Mouse (Mus musculus) heart, postnatal 4 days (tissue): ENCODE measurements around the gene Dennd4b. TPM values are rescaled to one million over a fixed set of nuclear protein-coding genes. Genes with fewer than 3 reads are reported as not detected.
"Not testable (repeated sequence)": the region's sequence is repeated elsewhere in the genome, so short reads cannot be mapped to it uniquely, and the experiment has no call there.

ENCODE experiments used
- DNase-seq: peaks from one replicate; pipeline ENCODE4 v3.0.0; 2021
- total RNA-seq, 2 experiments: library from RNA; stranded (reverse); gene quantifications; 2 replicates each; pipeline ENCODE4 v1.2.3; 2021

The Dennd4b gene
- total RNA-seq, 2 experiments from 2014 or later: 22.2 to 22.3 TPM

DNA sequence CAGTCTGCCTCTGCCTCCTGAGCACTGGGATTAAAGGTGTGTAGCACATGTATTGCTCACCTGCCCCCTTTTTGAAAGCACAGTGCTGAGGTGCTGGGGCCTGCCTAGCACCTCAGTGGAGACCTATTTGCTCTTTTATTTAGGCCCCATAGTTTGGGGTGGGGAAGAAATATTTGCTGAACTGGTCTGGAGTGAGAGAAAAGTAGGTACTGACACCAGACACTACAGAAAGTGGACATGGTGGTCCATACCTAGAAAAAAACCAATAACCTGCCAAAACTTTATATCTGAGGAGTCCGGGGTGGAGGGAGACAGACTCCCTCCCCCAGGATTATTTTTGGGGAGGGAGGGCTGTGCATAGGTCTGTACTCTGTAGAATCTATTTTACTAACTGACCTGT, 11.8 kb upstream of the Dennd4b start:
- not testable (repeated sequence) for DNase-seq

DNA sequence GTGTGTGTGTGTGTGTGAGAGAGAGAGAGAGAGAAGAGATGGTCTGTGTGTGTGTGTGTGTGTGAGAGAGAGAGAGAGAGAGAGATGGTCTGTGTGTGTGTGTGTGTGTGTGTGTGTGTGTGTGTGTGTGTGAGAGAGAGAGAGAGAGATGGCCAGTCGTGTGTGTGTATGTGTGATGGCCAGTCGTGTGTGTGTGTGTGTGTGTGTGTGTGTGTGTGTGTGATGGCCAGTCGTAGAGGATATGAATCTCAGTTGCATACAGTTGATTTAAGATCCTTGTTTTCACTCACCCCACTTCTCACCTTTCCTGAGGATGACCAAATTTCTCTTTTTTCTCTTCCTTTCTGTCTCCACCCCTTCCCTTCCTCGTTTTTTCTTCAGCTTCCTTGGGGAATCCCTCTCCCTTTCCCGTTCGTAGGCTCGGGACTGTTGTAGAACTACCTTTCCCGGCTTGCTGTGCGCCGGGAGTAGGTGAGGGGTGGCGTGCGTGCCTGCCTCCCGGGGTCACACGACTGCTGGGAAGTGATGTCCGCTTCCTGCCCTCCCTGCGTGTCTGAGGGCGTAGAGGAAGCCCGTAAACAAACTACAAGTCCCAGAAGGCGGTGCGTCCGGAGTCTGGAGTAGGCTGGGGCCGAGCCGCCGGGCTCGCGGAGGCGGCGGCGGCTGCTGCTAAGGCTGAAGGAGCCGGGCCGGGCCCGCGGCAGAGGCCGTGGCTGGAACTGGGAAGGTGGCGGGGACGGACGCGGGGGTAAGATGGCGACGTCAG, 11.1 kb upstream of the Dennd4b start, which contains the start of gene Crtc2:
Gene Crtc2 (plus strand): TSS at position 511 of the 766 bp plus-strand sequence.
- peak; percentile 95 for DNase-seq

DNA sequence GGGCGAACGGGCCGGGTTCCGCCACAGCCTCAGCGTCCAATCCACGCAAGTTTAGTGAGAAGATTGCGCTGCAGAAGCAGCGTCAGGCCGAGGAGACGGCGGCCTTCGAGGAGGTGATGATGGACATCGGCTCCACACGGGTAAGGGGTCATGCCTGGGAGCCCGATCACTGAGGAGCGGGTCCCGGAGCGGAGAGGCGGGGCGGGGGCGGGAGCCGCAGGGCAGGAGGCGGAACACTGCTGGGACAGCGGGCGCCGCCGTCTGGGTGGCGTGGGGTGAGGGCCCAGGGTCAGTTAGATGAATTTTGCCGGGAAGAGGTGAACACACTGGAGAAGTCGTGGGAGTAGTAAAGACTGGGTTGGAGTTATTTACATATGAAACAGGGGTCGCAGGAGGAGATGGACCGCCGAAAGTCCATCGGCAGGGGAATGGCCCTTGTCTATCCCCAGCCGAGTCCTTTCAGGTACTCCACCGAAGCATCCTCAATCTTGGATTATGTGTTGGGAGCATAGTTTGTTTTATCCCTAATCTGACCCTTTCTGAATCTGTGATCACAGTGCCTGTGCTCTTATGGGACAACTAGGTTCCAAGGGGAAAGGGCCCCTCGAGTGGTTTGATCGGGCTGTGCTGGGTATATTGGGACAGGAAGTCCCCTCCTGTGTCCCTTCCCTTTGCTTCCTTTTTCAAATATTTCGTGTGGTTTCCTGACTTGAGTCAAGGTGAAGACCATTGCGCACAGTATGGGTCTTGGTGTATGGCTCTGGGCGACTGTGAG, 10.4 kb upstream of the Dennd4b start:
- DNase-seq: no peak

DNA sequence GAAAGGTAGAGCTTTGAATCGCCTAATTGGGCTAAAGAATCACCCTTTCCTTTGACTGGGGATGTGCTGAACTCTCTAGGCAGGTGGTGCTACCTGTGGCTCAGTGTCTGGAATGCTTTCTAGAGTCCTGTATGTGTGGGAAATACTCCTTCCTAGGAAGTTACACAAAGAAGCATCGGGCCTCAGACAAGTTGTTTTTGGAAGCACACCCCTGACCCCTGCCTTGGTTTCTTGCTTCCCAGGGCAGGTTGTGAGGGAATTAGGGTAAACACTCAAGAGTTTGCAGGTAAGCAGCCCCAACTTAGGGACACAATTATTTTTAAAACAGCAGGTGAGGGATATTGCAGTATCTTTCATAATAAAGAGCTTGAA, 9.8 kb upstream of the Dennd4b start:
- DNase-seq: no peak

DNA sequence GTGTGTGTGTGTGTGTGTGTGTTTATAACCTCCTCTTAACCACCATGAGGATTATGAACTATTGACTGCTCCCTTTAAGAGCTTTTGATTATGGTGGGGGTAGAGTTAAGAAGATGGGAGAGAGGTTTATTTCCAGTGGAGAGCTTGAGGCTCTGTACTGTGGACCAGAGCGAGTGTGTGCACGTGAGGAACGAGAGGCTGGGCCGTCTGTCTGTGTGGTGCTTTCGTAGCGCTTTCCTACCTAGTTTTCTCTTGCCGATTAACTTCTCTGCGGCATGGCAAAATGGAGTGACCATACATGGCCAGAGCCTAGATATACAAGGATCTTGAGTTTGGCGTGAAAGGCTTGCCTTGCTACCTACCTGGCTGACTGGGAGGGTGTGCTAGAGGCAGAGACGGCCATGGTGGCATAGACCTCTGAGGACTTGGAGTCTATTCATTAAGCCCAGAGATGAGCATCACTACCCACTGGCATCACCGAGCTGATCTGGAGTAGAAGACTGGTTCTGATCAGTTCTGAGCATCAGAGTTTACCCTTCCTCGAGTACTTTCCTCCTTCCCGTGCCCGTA, 9.1 kb upstream of the Dennd4b start:
- no peak for DNase-seq

DNA sequence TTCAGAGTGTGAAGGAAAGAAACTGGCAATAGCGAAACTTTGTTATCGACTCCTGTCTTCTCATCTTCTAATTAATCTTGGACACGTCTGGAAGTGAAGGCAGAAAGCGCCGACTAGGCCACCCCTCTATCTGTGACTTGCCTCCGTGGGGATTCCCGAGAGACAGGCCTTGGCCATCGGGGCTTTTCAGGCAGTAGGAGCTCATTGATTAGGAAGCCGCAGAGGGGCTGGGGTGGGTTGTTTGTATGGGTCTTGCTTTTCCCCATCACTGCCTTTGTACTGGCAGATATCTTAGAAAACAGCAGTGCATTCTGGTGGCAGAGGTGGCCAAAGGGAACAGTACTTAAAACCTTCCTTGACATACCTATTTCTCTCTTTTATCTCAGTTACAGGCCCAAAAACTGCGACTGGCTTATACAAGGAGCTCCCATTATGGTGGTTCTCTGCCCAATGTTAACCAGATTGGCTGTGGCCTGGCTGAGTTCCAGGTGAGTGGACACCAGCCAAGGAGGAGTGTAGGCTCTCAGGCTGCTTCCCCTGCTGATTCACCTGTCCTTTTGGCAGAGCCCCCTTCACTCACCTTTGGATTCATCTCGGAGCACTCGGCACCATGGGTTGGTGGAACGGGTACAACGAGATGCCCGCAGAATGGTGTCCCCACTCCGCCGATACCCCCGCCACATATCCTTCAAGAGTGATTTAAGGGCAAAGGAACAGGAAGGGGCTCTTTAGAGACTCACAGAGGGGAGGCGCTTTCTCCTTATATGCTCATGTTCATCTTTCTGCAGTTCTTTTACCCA, 8.1 kb upstream of the Dennd4b start:
- DNase-seq: no peak

DNA sequence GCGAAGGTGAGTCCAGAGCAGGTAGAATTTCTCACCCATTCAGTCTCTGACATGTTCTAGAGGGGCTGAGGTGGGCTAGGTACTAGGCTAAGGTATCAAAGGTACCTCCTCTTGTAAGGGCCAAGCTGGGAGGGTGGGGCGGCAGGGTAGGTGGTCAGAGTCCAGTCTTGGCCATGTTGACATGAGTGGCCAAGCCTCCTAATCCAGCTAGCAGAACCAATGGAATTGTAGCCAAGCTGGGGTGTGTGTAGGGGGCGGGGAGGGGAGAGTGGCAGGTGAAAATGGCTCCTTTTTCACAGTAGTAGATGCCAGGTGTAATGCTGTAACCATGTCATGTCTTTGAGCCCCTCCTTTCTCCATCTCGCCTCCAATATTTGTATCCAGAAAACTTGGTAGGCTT, 6.5 kb upstream of the Dennd4b start:
- no peak for DNase-seq

DNA sequence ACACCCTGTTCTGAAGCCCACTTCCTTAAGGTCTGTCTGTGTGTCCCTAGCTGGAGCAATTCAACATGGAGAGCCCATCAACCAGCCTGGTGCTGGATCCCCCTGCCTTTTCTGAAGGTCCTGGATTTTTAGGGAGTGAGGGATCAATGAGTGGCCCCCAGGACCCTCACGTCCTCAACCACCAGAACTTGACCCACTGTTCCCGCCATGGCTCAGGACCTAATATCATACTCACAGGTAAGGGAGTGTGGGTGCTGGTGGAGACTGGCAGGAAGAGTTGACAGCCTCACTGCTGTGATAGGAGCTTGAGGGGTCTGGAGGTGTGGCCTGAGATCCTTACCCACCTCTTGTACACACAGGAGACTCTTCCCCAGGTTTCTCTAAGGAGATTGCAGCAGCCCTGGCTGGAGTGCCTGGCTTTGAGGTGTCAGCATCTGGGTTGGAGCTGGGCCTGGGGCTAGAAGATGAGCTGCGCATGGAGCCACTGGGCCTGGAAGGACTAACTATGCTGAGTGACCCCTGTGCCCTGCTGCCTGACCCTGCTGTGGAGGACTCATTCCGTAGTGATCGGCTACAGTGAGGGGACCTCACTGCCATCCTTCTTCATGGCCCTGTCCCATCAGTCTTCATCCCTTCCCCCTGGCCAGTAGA, 1.7 kb upstream of the Dennd4b start:
- DNase-seq: no peak

DNA sequence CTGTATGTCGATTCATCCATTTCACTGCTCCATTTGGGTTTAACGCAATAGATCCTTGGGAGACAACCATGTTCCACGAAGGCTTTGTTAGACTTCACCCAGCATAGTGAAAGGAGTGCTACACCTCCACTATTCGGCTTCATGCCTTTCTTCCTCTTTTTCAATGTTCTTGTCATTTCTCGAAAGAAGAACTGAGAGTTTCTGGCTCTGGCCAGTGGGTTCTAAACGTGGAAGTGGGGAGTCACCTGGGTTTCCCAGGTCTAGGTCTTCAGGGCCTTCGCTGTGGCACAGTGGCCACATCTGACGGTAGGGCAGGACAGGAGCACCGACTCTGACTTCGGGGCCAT, 325 bp upstream of the Dennd4b start:
- no peak for DNase-seq

DNA sequence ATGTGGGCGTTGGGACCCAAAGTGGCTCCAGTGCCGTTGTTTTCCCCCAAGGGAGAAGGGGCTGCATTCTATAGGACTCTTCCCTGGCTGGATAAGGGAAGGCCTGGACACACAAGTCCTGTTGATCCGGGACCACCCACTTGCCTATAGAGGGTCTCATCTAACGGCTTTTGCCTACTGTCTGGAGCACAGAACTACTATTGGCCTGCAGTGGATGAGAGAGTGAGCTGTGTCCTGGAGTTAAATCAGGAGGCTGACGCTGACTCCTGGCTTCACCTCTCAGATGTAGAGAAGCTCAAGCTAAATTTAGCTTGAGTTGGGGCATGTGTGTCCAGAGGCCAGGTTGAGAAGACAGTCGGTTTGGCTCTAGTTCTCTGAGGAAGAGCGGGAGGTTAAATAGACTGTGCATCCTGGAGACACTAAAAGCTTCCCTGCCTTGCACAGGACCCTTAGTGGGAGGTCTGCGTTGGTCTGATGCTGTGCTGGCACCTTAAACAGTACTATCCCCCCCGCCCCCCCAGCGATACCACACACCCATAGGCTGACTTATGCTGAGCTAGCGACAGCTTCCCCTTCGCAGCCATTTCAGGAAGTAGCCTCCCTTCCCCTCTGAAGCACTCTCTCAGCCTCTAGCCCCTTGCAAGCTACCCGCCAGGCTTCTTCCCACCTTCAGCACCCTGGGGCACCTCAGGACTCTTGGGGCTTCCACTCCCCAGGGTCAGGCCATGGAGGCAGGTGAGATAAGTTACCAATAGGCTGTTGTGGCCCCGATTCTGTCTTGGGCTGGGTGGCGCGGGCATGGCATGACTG, 1.2 kb downstream of the Dennd4b start:
- DNase-seq: peak; percentile 26

DNA sequence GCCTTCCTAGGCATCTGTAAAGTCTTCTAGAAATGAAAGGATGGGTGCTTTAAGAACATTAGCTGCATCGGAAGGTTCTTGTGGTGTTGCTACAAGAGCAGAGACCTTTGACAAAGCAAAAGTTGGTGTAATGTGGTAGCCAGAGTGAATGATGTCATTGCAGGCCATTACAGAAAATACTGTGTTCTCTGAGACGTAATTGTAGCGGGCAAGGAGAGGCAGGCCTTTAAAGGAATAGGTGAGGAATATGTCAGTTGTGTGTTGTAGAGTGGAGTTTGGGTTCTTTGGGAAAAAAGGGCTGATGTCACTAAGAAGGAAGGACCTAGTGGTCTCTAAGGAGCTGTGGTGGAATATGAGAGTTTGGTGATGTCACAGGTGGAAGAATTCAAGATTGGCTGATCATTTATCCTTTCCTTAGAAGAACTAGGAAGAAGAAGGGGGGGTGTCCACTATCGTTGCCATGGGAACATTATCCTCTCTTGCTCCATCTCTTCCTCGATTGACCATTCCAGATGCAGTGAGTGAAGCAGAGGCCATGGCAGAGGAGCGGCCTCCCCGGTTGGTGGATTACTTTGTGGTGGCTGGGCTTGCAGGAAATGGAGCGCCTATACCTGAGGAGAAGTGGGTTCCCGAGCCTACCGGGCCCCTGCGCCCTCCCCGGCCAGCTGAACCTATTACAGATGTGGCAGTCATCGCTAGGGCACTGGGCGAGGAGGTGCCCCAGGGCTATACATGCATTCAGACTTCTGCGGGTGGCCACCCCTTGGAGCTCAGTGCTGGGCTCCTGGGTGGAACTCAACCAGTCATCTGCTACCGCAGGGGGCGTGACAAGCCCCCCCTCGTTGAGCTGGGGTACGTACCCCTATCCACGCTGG, 2.2 kb downstream of the Dennd4b start:
- no peak for DNase-seq

DNA sequence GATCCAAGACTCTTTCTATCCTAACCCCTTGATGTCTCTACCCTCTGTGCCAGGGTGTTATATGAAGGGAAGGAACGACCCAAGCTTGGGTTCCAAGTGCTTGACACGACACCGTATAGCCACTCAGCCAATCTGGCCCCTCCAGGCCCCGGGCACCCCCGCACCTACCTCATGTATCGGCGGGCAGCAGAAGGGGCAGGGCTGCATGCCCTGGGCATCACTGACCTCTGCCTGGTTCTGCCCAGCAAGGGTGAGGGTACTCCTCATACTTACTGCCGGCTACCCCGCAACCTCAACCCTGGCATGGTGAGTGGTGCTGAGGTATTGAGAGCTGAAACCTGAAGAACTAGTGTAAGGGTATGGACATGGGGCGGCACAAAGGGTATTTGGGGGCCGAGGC, 3.2 kb downstream of the Dennd4b start:
- DNase-seq: no peak

DNA sequence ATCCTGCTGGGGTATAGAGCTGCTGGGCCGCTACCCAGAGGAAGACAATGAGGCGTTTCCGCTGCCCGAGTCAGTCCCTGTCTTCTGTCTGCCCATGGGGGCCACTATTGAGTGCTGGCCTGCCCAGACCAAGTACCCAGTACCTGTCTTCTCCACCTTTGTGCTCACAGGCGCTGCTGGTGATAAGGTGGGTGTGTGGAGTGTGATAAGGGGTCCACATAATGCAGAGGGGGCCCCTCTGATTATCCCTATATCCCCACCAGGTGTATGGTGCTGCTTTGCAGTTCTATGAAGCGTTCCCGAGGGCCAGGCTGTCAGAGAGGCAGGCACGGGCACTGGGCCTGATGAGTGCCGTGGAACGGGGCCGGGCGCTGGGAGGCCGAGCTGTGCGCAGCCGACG, 4.0 kb downstream of the Dennd4b start:
- DNase-seq: no peak

DNA sequence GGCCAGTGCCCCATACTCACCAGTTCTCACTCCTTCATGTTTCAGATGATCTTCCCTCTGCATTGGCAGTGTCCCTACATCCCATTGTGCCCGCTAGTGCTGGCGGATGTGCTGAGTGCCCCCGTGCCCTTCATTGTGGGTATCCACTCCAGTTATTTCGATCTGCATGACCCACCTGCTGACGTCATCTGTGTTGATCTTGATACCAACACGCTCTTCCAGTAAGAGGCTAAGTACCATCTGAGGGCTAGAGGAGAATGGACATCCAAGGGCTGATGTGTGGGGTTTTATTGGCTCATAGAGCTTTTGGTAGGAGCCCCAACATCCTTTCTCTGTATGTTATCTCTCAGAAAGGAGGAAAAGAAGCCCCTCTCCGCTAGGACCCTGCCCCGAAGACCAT, 5.8 kb downstream of the Dennd4b start:
- DNase-seq: no peak

DNA sequence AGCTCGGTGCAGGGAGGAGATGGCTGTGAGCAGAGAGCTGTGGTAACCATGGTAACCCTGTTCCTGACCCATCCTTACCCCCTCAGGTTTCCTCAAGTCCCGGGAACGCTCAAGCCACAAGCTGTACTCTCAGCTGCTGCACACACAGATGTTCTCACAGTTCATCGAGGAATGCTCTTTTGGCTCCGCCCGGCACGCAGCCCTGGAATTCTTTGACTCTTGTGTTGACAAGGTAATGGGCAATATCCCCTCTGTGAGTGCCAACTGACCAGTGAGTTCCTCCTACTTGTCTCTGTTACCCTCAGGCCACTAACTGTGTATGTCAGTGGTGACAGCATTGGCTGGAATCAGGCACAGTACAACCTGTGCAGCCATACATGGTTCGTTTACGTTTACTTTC, 7.2 kb downstream of the Dennd4b start:
- DNase-seq: no peak

DNA sequence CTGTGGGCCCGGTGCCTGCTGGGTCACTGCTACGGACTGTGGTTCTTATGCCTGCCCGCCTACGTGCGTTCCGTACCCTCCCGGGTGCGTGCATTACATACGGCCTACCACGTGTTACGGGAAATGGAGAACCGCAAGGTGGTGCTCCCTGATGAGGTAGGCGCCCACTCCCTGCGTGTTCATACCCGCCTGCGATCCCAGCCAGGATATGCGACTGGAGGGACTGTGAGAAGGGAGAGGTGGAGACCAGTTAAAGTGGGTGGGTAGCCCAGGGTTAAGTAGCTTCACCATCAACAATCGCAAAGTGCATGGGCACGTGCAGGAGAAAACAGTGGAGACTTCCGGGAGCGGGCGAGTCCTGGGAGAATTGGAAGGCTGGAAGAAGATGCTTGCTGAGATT, 8.9 kb downstream of the Dennd4b start:
- DNase-seq: no peak

DNA sequence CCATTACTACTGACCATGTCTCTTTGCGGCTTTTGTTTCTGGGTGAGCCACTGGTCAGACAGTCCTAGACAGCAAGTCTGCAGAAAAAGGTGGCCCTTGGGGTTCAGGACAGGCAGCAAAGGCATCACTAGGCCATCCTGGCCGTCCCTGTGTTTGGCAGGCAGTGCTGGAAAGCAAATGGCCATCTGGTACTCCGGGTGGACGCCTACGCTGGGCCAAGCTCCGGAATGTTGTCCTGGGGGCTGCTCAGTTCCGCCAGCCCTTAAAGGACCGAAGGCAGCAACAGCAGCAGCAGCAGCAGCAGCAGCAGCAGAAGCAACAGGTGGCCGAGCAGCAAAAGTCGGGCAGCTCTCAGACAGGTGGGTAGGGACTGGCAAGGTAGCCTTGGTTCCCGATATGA, 10.3 kb downstream of the Dennd4b start:
- DNase-seq: no peak

DNA sequence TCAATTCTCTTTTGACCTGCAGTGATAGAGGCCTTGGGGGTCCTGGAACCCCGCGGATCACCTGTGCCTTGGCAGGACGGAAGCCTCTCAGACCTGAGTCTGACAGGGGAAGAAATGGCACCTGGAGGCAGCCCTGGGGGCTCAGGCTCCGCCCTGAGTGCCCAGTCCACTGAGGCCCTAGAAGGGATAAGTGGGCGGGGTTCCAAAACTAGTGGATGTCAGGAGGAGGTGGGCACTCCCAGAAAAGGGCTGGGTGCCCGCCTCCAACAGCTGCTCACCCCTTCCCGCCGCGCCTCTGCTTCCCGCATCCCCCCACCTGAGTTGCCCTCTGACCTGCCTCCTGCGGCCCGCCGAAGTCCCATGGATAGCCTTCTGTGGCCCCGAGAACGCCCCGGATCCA, 11.9 kb downstream of the Dennd4b start:
- DNase-seq: no peak

DNA sequence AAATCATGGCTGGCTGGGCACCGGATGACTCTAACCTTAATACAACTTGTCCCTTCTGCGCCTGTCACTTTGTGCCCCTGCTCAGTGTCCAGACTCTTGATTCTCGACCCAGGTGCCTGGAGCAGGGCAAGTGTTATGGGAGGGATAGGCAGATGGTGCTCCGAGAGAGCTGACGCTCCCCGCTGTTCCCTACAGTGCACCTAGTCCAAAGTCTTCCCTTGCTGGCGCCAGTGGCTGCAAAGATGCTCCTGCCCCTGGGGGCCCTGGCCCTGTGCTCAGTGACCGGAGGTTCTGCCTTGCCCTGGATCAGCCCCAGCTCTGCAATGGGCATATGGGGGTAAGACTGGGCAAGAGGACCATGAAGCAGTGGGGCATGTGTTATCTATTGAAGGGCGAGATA, 12.8 kb downstream of the Dennd4b start:
- DNase-seq: no peak

DNA sequence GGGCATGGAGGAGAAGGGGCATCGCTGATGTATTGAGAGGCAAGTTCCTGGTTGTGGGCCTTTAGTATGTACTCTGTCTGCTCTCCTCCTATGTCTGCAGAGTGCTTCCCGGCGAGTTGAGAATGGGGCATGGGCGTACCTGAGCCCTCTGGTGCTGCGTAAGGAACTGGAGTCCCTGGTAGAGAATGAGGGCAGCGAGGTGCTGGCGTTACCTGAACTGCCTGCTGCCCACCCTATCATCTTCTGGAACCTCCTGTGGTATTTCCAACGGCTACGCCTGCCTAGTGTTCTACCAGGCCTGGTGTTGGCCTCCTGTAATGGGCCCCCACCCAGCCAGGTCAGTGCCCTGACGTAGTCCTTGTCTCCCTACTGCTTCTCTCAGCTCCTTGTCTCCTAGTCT, 13.2 kb downstream of the Dennd4b start:
- no peak for DNase-seq

DNA sequence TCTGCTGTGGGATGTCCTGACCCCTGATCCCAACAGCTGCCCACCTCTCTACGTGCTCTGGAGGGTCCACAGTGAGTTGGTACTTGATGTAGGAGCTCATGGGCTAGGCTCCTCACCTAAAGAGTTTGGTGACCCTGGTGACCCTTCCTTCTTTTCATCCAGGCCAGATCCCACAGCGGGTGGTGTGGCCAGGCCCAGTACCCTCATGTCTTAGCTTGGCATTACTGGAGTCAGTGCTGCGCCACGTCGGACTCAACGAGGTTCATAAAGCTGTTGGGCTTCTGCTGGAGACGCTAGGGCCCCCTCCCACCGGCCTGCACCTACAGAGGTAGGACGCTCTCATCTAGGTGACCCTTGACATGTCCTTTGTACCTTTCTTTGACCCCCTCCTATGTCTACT, 14.2 kb downstream of the Dennd4b start:
- DNase-seq: no peak
